Mouse (Mus musculus): ENCODE measurements around the gene Rln3.

- TF ChIP-seq POLR2A (IDR thresholded peaks at IDR 0.05; ENCODE audit: control insufficient read depth, low read depth, low read length) (no peak), CTCF (IDR thresholded peaks at IDR 0.05; ENCODE audit: control insufficient read depth, insufficient read depth, insufficient replicate concordance, low read depth, low read length) (no peak)
Measured at GRCm38 (mm10) chr8:84089277-84089676, 44.5 kb upstream of the Rln3 start.

All from testis, adult 2 months (tissue).